Mouse (Mus musculus): Measurements from ENCODE around the gene Pbx3.
A peak's percentile ranks its signal among the peaks of the same experiment; 100 is the strongest.

Gene Pbx3

DNA sequence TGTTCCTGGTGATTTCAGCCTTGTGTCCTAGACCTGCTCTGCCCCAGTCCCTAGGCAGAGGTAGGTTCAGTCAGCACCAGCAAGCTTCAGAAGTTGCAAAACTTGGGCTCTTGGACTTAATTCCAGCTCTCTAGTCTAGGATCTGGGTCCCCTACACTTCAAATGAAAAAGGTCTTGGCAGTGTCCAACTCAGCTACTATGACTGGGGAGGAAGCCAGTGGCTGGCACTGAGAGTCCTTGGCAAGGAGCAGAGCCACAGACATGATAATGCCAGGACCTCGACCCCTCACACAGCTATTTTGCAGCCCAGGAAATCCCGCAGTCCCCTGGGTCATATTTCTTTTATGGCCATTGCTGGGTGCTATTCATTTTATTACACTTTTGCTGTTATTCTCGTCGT lies 225.9 kb downstream of the Pbx3 start:
- DNase-seq (ENCODE audit: low spot score in 2 of 2), result peak; percentile 57 to 60

DNA sequence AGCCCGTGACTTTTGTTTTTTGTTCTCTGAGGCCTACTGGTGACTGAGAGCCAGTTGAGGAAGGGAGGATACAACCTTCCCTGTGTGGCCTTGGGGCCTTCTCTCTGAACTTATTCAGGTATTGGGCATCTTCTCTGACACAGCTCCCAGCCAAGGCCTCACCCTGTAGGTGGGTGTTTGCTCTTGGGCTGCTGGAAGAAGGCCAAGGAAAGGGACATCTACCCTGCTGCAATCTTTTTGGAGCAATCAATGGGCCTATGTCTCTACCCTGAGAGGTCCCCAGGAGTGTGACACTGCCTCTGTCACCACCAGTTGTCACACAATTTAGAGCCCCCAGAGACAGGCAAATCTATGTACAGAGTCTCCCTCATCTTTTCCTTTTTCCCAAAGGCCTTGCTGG lies 226.5 kb downstream of the Pbx3 start:
- DNase-seq (ENCODE audit: low spot score in 2 of 2), result no peak

DNA sequence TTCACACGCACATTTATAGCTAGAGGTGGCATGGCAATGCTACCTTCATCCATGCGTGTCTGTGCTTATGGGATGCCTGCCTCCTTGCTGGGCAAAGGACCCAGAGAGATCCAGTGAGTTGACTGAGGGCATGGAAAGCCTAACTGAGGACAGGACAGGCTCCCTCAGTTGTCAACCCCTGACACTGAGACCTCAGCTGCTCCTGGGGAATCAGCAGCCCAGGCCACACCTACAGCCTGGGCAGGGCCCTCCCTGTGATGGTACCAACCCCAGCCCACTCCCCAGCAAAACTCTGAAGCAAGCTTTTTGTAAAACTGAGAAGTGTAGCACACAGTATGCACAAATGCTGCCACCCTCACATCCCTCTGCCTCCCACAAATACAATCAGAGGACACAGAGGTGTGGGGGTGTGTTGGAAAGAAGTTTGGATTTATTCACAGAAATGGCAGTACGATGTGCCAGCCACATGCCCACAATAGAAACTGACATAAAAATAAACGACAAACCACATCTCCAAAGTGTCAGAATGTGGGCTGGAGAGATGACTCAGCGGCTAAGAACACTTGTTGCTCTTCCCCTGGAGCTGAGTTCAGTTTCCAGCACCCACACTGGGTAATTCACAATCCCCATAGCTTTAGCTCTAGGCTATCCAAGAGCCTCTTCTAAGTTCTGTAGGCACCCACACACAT lies 233.3 kb downstream of the Pbx3 start:
- peak; percentile 53 to 73 for DNase-seq (ENCODE audit: low spot score in 2 of 2)

DNA sequence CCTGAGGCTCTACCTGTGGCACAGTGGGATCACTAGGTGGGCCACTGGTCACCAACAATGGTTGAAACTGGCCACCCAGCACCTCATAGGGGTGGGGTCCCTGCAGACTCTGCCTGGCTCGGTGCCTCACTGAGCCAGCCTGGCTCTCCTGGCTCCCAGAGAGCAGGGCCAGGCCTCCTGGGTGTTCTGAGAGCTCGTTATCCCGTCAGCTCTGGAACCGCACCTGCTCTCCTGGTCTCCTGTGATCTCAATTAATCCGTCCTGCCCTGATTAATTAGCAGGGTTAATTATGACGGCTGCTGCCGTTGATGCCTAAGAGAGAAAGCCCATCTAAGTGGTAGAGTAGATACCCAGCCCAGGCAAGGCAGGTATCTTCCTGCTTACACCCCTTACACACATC lies 237.6 kb downstream of the Pbx3 start:
- DNase-seq (ENCODE audit: low spot score in 2 of 2), result no peak

DNA sequence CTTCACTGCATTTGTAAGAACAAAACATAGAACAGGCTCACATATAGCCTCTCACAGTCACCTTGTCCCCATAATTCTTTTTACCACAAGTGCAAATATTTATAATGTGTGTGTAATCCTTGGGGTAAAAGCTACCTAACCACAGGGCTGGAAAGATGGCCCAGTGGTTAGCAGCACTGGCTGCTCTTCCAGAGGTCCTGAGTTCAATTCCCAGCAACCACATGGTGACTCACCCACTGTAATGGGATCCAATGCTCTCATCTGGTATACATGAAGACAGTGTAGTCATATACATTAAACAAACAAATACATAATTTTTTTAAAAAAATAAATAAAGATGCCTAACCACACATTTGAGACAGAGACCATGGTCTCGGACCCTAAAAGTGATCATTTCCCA lies 240.2 kb downstream of the Pbx3 start:
- DNase-seq (ENCODE audit: low spot score in 2 of 2), result no peak

DNA sequence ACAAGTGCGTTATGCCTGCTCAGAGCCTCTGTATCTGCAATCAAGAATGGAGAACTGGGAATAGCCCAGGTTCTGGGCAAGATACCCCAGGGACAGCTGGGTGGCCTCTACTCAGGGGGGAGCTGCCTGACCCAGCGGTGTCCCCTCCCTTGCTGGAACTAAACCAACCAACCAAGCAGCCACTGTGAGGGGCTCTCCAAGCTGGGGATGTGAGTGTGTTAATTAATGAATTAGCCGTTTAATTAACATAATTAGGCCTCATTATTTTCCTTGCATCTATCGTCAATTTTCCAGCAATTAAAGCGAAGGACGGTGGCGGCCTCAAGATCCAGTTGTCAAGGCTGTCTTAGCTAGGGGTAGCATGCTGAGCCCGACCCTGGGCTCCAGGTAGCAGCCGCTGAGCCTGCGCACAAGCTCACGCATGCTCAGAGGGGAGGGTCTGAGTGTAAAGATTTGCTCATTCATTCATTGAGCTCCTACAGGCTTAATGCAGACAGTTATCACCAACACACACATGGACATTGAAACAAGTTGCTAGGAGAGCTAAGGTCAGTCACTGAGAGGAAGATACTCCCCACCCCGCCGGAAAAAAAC lies 243.2 kb downstream of the Pbx3 start:
- DNase-seq (ENCODE audit: low spot score in 2 of 2), result peak; percentile 50

DNA sequence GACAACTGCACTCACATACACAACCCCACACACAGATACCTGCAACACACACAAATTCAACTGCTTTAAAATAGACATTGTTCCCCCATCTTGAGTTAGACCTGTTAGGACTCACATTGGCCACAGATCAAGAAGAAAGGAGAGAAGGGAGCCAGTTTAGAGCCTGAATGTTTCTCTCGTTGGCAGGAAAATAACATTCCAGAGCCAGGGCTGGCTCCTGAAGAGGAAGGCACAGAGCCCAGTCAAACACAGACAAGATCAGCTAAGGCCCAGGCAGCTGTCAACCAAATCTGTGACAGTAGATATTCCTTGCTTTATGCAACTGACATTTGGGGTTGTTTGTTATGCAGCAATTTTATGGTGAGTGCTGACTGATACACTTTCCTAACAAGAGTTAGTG lies 245.1 kb downstream of the Pbx3 start:
- no peak for DNase-seq (ENCODE audit: low spot score in 2 of 2)

DNA sequence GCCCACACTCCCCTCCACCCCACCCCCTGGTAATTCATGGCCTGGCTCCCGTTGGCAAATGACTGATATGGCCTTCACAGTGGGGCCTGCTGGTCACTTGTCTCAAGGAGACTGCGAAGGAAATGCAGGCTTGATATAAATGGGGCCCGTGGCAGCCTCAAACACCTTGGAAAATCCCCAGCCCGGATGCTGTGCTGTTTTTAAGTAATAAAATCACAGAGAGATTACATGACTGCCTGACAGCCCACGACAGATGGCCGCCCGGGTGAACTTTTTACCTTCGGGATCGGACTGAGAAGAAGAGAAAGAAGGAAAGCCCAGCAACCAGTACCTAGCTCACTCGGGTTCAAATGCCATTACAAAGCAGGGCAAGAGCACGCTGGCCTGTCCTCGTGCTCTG lies 249.0 kb downstream of the Pbx3 start:
- DNase-seq (ENCODE audit: low spot score in 2 of 2), result no peak

Measured in right cerebral cortex, postnatal 10 days (tissue).